Mouse (Mus musculus) embryonic facial prominence, embryonic 12.5 days (tissue): ENCODE measurements around the gene Slc2a8. TPM values are rescaled to one million over a fixed set of nuclear protein-coding genes. Genes with fewer than 3 reads are reported as not detected.

Experiments
- ATAC-seq: fragments of 200-750 bp; cut with Nextera tagmentation; 2 replicates; pipeline ENCODE4 v1.8.0; 2017; ENCODE audit not compliant: insufficient number of reproducible peaks, insufficient read depth, low FRiP score, low TSS enrichment
- H3K27ac ChIP-seq: fragments of 300-500 bp; sonication (generic); 2 replicates; pipeline ENCODE4 v1.5.1; 2016; ENCODE audit warnings: mild to moderate bottlenecking
- H3K27me3 ChIP-seq: fragments of 300-500 bp; sonication (generic); 2 replicates; pipeline ENCODE4 v1.6.1; 2016; ENCODE audit warnings: mild to moderate bottlenecking, moderate library complexity
- H3K36me3 ChIP-seq: fragments of 300-500 bp; sonication (generic); 2 replicates; pipeline ENCODE4 v1.6.1; 2016; ENCODE audit warnings: mild to moderate bottlenecking
- H3K4me1 ChIP-seq: fragments of 300-500 bp; sonication (generic); 2 replicates; pipeline ENCODE4 v1.6.1; 2016
- H3K4me2 ChIP-seq: fragments of 300-500 bp; sonication (generic); replicated peaks from 2 replicates; pipeline ENCODE4 v1.6.1; 2016; ENCODE audit warnings: mild to moderate bottlenecking, moderate library complexity
- H3K4me3 ChIP-seq: fragments of 300-500 bp; sonication (generic); 2 replicates; pipeline ENCODE4 v1.5.1; 2016; ENCODE audit warnings: mild to moderate bottlenecking
- H3K9ac ChIP-seq: fragments of 300-500 bp; sonication (generic); 2 replicates; pipeline ENCODE4 v1.6.1; 2016; ENCODE audit warnings: mild to moderate bottlenecking, moderate library complexity
- H3K9me3 ChIP-seq: fragments of 300-500 bp; sonication (generic); 2 replicates; pipeline ENCODE4 v1.6.1; 2016; ENCODE audit warnings: mild to moderate bottlenecking, moderate library complexity
- WGBS: fragments of 180-500 bp; shearing (Covaris S2); methylation state at CpG from one replicate; pipeline ENCODE4 v1.1.7; 2016; 5-methylcytosine and 5-hydroxymethylcytosine counted together
- polyA plus RNA-seq: library from polyadenylated mRNA; unstranded; fragments of >200 nt; fragmentation: Nextera tagmentation; extraction: Ambion mirVana; gene quantifications from 2 replicates; pipeline ENCODE4 v1.2.1, GENCODE M21; 2016

Gene Slc2a8
- polyA plus RNA-seq, 1 experiment from 2014 or later = 24.3 TPM

- Histone ChIP-seq H3K9ac (no peak overlapping the region), H3K27ac (no peak overlapping the region), H3K36me3 (no peaks in the 10 kb centered on the region), H3K4me3 (no peak overlapping the region), H3K4me1 (no peaks in the 10 kb centered on the region), H3K9me3 (no peaks in the 10 kb centered on the region), H3K4me2 (no peak overlapping the region), H3K27me3 (no peaks in the 10 kb centered on the region)
- ATAC-seq = no peak
- WGBS = 55% methylated on average over 6 of the region's 6 CpGs
Measured at GRCm38 (mm10) chr2:32992130-32992529, 10.2 kb upstream of the Slc2a8 start.

DNA sequence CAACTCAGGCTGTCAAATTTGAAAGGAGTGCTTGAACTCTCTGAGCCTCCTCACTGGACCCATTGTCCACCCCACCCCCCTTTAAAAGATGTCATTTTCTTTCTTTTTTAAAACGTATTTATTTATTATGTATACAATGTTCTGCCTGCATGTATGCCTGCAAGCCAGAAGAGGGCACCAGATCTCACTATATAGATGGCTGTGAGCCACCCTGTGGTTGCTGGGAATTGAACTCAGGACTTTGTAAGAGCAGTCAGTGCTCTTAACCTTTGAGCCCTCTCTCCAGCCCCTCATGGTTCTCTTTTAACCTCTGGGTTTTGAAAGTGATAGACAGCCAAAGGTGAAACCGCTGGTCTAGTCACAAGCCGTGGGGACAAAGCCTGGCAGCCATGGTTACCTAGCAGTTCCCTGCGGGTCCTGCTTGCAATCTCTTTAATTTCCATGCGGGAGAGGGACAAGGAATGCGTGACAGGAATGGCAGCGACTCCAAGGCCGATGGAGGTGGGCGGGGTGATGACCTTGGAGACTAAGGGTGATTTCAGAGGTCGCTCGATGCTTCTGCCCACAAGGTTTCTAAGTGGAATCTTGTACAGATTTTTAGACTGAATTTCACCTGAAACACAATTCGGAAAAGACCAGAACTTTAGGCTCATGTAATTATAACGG lies 8.4 kb upstream of the Slc2a8 start:
- Histone ChIP-seq H3K9me3 (no peaks in the 10 kb centered on the region), H3K27me3 (no peaks in the 10 kb centered on the region), H3K9ac (no peak overlapping the region), H3K4me1 (no peaks in the 10 kb centered on the region), H3K27ac (no peak overlapping the region), H3K36me3 (no peaks in the 10 kb centered on the region), H3K4me2 (no peak overlapping the region), H3K4me3 (no peak overlapping the region)
- no peak for ATAC-seq
- WGBS = 61% methylated on average over 13 of the region's 13 CpGs

GRCm38 (mm10) chr2:32989376-32989775 lies 7.5 kb upstream of the Slc2a8 start:
- H3K27ac ChIP-seq = no peak overlapping the region
- H3K27me3 ChIP-seq = no peaks in the 10 kb centered on the region
- 76% methylated on average over 3 of the region's 3 CpGs for WGBS
- no peaks in the 10 kb centered on the region for H3K9me3 ChIP-seq
- ATAC-seq = no peak
- H3K4me3 ChIP-seq = no peak overlapping the region
- H3K36me3 ChIP-seq = no peaks in the 10 kb centered on the region
- no peak overlapping the region for H3K4me2 ChIP-seq
- no peaks in the 10 kb centered on the region for H3K4me1 ChIP-seq
- H3K9ac ChIP-seq = no peak overlapping the region

DNA sequence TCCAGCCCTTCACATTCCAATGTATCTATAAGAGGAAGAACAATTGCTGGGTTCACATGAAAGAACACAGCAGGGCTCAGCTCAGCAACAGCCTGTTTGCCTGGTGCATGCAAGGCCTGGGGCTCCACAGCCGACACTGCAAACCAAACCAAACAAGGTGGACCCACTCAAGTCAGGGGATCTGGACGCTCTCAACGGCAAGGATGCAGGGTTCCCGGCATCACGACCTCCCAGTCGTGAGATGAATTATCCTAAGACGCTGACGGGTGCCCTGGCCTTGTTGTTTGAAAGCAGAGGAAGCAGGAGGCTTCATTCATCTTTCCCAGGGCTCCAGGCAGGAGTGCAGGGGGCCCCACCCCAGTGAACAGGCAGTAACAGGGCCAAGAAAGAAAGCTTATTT lies 4.0 kb upstream of the Slc2a8 start:
- H3K4me3 ChIP-seq = no peak overlapping the region
- WGBS = 61% methylated on average over 8 of the region's 8 CpGs
- H3K9ac ChIP-seq = no peak overlapping the region
- ATAC-seq = no peak
- H3K9me3 ChIP-seq = no peaks in the 10 kb centered on the region
- no peak overlapping the region for H3K4me2 ChIP-seq
- H3K4me1 ChIP-seq = peaks cover 6% of the 10 kb centered on the region
- H3K27me3 ChIP-seq = no peaks in the 10 kb centered on the region
- no peak overlapping the region for H3K27ac ChIP-seq
- H3K36me3 ChIP-seq = no peaks in the 10 kb centered on the region

GRCm38 (mm10) chr2:32983617-32984016 lies 1.7 kb upstream of the Slc2a8 start:
- Histone ChIP-seq H3K9me3 (no peaks in the 10 kb centered on the region), H3K9ac (no peak overlapping the region), H3K36me3 (no peaks in the 10 kb centered on the region), H3K27me3 (no peaks in the 10 kb centered on the region), H3K4me3 (no peak overlapping the region), H3K4me2 (no peak overlapping the region), H3K27ac (no peak overlapping the region), H3K4me1 (peaks cover 12% of the 10 kb centered on the region)
- WGBS = 45% methylated on average over 6 of the region's 6 CpGs
- no peak for ATAC-seq

GRCm38 (mm10) chr2:32982700-32983099 lies 817 bp upstream of the Slc2a8 start:
- no peak overlapping the region for H3K27ac ChIP-seq
- H3K27me3 ChIP-seq = no peaks in the 10 kb centered on the region

DNA sequence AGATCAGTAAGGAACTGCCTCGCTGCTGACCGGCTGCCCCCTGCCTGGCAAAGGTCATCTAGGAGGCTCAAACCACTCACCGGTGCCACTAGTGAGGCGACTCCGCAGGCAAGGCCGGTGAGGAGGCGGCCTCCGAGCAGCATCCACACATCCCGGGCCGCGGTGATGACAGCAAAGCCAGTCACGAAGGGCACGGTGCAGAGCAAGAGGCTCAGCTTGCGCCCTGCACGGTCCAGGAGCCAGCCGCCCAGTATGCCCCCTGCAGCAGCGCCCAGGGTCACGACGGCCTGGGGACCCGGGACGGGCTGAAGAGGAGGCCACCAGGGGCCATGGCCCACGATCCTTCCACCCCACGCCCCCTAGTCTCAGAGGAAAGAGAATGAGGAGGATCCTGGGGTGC lies 602 bp downstream of the Slc2a8 start:
- Histone ChIP-seq H3K4me2 (peak overlapping the region; percentile 100), H3K9me3 (no peaks in the 10 kb centered on the region), H3K4me3 (peak overlapping the region; percentile 80), H3K4me1 (peaks cover 12% of the 10 kb centered on the region), H3K9ac (peak overlapping the region; percentile 80), H3K27me3 (no peaks in the 10 kb centered on the region), H3K36me3 (peaks cover under 1% of the 10 kb centered on the region; the same call in 1 of the 2 replicates), H3K27ac (peak overlapping the region; percentile 18; the same call in 1 of the 2 replicates)
- ATAC-seq = peak; percentile 50
- WGBS = under 1% methylated on average over 23 of the region's 23 CpGs

More at GRCm38 (mm10) chr2:32982700-32983099, 817 bp upstream of the Slc2a8 start:
- 4% methylated on average over 4 of the region's 4 CpGs for WGBS
- Histone ChIP-seq H3K36me3 (no peaks in the 10 kb centered on the region), H3K4me3 (peak overlapping the region; percentile 80), H3K9me3 (no peaks in the 10 kb centered on the region), H3K4me1 (peaks cover 12% of the 10 kb centered on the region), H3K9ac (no peak overlapping the region; the same call in 1 of the 2 replicates), H3K4me2 (peak overlapping the region; percentile 100)
- no peak for ATAC-seq

DNA sequence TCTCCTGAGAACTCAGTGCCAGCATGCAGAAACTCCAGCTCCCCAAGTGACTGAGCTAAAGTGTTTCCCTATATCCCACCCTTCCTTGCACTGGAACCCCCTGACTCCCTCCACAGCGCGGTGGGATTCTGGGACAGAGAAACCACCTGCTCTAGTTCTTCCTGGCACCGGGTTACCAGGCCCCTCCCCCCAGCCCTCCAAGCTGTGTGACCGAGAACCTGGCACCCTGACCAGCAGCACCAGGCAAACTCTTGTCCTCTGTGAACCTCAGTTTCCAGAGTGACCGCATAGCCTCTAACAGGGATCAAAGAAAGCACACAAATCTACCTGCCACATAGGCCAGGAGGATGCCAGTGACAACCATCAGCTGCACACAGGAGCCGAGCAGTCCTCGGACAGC lies 2.2 kb downstream of the Slc2a8 start:
- WGBS = 86% methylated on average over 7 of the region's 7 CpGs
- Histone ChIP-seq H3K36me3 (peaks cover 17% of the 10 kb centered on the region), H3K27ac (no peak overlapping the region), H3K4me2 (no peak overlapping the region), H3K4me1 (peaks cover 12% of the 10 kb centered on the region), H3K27me3 (no peaks in the 10 kb centered on the region), H3K9ac (no peak overlapping the region), H3K4me3 (no peak overlapping the region), H3K9me3 (no peaks in the 10 kb centered on the region)
- no peak for ATAC-seq

DNA sequence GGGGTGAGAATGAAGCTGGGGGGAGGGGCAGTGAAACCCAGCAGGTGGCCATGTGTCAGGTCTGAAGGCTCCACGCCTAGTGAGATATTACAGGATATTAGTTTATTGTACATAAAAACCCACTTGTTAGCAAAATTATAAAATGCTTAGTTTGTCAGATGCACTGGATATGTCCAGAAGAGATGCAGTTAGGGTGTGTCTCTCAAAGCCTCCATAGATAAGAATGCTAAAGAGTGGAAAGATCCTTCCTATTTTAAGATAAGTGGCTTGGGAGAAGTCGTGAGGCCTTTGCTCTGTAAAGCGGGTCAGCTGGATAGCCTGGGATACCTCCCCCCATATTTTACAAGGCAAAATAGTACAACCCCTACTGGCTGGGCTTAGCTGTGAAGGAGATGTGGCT lies 3.2 kb downstream of the Slc2a8 start:
- Histone ChIP-seq H3K9me3 (no peaks in the 10 kb centered on the region), H3K36me3 (peaks cover 27% of the 10 kb centered on the region), H3K4me3 (no peak overlapping the region), H3K4me1 (peaks cover 12% of the 10 kb centered on the region), H3K27me3 (no peaks in the 10 kb centered on the region), H3K4me2 (no peak overlapping the region), H3K9ac (no peak overlapping the region), H3K27ac (no peak overlapping the region)
- no peak for ATAC-seq
- WGBS = 79% methylated on average over 3 of the region's 3 CpGs

DNA sequence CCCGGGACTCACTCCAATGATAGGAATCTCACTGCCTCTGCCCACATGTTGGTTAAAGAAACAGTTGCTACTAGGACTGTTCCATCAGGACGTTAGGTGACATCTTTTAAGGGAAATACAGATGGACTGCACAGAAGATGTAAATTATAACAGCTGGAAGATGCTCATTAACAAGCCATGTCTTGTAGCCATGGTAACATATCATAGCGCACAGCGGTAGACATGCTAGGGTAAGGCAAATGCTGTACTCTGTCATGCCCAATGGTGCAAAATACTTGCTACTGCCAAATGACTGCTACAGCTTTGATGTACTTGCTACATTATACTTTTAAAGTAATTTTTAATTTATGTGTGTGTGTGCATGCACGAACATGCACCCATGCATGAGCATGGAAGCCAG lies 4.8 kb downstream of the Slc2a8 start:
- no peak overlapping the region for H3K4me2 ChIP-seq
- no peak overlapping the region for H3K27ac ChIP-seq
- peaks cover 28% of the 10 kb centered on the region for H3K36me3 ChIP-seq
- peaks cover 12% of the 10 kb centered on the region for H3K4me1 ChIP-seq
- H3K27me3 ChIP-seq = no peaks in the 10 kb centered on the region
- no peak overlapping the region for H3K9ac ChIP-seq
- H3K4me3 ChIP-seq = no peak overlapping the region
- no peak for ATAC-seq
- WGBS = 82% methylated on average over 5 of the region's 5 CpGs
- no peaks in the 10 kb centered on the region for H3K9me3 ChIP-seq

- H3K4me1 ChIP-seq = no peaks in the 10 kb centered on the region
- peaks cover 28% of the 10 kb centered on the region for H3K36me3 ChIP-seq
- no peak overlapping the region for H3K4me2 ChIP-seq
- no peaks in the 10 kb centered on the region for H3K27me3 ChIP-seq
- H3K9ac ChIP-seq = no peak overlapping the region
- no peaks in the 10 kb centered on the region for H3K9me3 ChIP-seq
- WGBS = 89% methylated on average over 8 of the region's 8 CpGs
- ATAC-seq = no peak
- H3K4me3 ChIP-seq = no peak overlapping the region
- H3K27ac ChIP-seq = no peak overlapping the region
Measured at GRCm38 (mm10) chr2:32974216-32974615, 7.7 kb downstream of the Slc2a8 start.

- H3K27me3 ChIP-seq = no peaks in the 10 kb centered on the region
- no peak for ATAC-seq
- H3K4me2 ChIP-seq = no peak overlapping the region
- H3K4me1 ChIP-seq = peaks cover 8% of the 10 kb centered on the region; the same call in 1 of the 2 replicates
- H3K9me3 ChIP-seq = no peaks in the 10 kb centered on the region
- H3K36me3 ChIP-seq = peaks cover 27% of the 10 kb centered on the region
- 48% methylated on average over 9 of the region's 9 CpGs for WGBS
- no peak overlapping the region for H3K4me3 ChIP-seq
- H3K9ac ChIP-seq = no peak overlapping the region
- no peak overlapping the region for H3K27ac ChIP-seq
Measured at GRCm38 (mm10) chr2:32971235-32971634, 10.6 kb downstream of the Slc2a8 start.
